Mouse (Mus musculus): Measurements from ENCODE around the gene Dnajb5.

Gene Dnajb5

DNA sequence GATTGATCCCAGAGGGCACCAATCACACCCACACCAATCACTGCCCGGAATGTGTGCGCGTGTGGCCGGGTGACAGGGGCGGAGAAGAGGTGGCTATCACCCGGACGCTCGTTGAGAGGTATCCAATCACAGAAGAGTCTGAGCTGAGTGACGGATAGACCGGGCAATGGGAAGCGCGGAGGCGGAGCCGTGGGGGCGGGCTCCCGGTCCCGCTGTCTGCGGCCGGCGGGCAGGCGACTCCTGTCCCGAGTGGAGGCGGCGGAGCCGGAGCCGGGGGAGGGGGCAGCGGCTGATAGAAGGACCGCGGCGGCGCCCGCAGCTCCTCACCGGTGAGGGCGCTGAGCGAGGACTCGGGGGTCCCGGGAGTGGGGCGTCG lies at the start of gene Dnajb5:
Dnajb5 (plus strand) TSS at position 139 of the 376 bp plus-strand sequence.
- peak; percentile 86 to 89 for DNase-seq (ENCODE audit: low spot score in 2 of 2)

DNA sequence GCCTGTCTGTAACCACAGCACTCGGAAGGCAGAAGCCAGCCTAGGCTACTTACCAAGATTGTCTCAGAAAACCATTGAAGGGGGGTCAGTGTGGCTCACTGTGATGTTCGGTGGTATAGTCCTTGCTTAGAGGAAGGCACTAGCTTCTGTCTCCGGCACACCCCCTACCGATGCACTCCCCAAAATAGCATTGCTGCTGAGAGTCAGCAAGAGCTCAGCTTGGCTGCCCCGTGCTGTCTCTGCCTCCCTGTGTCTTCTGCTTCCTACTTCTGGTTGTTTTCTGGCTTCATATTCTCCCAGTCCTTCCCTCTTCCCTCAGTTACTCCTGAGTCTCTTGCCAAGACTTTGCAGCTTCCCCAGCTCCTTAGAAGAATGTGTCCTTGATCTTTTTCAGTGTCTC lies 48.7 kb upstream of the Dnajb5 start:
- no peak for DNase-seq (ENCODE audit: low spot score in 2 of 2)

DNA sequence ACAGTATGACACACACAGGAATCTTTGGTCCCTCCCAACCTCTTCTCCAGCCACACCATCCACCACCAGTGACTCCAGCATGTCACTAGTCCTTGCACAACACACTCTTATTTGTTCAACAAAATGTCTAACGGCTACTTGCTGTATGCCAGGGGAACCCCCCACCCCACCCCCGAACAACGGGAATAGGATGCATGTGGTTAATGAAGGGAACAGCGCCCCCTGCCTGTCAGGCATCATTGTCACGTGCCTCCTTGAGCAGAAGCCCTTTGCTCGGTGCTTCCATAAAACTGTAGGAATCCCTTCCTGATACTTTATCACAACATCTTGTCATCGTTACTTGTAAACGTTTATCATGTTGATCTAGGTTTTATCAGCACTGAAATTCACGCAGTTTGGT lies 47.4 kb upstream of the Dnajb5 start:
- DNase-seq (ENCODE audit: low spot score in 2 of 2) = peak in 1 of 2 experiments; percentile 21

DNA sequence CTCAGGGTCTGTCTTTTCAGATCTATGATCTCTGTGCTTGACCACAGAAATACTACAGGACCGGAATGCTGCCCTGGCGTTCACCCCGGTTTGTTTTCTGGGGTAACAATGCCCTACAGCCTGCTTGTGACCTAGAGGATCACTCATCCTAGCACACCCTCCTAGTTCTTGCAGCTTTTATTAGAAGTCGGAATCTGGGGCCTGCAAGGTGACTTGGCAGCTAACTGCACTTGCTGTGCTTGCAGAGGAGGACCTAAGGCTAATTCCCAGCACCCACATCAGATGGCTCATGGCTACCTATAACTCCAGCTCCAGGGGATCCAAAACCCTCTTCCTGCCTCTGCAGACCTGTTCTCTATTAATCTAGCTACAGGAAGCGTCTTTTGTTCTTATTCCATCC lies 46.9 kb upstream of the Dnajb5 start:
- DNase-seq (ENCODE audit: low spot score in 2 of 2) = no peak

DNA sequence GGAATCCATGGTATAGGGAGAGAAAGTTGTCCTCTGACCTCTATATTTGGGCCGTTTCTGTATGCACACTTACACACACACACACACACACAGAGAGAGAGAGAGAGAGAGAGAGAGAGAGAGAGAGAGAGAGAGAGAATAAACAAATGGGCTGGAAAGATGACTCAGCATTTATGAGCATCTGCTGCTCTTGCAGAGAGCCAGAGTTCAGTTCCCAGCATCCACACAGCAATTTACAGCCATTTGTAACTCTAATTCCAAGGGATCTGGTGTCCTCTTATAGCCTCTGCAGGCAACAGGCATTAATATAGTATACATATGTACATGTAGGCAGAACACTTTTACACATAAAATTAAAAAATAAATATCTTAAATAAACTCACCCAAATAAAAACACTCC lies 45.7 kb upstream of the Dnajb5 start:
- DNase-seq (ENCODE audit: low spot score in 2 of 2) = no peak

DNA sequence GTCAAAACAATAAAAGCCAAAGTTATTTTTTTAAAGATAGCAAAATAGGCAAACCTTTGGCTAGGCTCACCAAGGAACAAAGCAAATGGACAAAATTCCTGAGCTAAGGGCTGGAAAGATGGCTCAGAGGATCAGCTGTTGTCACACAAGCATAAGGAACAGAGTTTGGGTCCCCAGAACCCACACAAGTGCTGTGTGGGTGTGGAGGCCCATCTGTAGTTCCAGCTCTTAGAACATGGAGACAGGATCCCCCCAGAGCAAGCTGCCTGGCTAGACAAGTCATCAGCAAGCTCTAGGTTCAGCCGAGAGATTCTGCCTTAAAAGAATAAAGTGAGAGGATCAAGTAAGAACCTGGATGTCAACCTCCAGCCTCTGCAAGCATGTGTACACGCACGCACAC lies 45.1 kb upstream of the Dnajb5 start:
- no peak for DNase-seq (ENCODE audit: low spot score in 2 of 2)

DNA sequence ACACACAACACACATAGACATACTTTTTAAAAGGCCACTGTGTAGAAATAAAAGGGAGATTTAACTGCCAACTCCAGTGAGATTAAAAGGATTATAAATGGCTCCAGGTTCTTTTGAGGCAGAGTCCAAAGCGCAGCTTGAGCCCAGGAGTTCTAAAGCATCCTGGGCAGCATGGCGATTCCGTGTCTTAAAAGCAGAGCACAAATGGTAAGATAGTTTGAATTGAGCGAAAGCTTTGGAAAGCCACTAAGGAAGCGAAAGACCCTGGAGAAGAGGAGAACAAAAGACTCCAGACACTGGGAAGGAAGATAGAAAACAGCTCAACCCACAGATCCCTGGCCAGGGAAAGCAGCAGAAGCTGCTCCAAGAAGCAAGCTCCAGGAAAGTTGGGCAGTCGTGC lies 44.6 kb upstream of the Dnajb5 start:
- no peak for DNase-seq (ENCODE audit: low spot score in 2 of 2)

DNA sequence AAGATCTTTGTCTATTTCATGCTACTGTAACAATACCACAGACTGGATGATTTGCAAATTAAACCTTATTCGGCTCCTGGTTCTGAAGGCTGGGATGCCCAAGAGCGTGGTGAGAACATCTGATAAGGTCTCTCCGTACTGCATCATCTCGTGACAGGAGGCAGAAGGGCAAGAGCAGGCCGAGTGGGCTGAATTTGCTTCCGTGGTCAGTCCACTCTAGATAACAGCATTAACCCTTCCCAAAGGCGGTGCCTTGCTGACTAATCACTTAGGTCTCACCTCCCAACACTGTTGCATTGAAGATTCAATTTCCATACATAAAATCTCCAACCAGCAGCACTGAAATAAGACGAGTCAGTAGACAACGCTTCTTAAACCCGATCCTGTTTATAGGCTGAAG lies 36.2 kb upstream of the Dnajb5 start:
- DNase-seq (ENCODE audit: low spot score in 2 of 2) = no peak

DNA sequence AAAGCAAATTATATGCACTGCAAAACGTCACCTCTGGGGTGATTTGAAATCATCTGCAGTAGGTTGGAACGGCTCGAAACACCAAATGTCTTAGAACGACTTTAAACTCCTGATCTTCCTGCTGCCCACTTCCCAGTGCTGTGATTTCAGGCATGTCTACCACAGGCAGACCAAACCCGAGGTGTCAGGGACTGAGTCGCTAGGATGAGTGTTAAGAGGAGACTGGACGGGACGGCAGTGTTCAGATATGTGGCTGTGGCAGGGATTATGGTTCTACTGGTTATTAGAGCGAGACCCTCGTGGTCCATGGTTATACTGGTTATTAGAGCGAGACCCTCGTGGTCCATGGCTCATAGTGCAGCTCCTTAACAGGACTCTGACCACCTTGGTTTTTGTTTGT lies 34.3 kb upstream of the Dnajb5 start:
- DNase-seq (ENCODE audit: low spot score in 2 of 2) = no peak

DNA sequence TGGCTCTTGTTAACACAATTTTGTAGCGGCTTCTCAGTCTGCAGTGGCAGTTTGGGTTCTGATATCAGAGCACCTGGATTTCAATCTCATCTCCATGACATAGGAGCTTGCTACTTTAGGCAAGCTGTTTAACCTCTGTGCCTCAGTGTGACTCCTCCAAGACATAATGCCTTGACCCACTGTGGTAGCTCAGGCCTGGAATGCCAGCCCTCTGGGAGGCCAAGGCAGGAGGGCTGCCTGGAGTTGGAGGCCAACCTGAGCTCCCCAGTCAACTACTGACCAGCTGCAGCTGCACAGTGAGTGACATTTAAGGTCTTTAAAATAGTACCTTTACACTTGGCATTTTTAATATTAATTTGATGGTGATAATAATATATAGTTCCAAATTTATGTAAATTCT lies 33.6 kb upstream of the Dnajb5 start:
- no peak for DNase-seq (ENCODE audit: low spot score in 2 of 2)

DNA sequence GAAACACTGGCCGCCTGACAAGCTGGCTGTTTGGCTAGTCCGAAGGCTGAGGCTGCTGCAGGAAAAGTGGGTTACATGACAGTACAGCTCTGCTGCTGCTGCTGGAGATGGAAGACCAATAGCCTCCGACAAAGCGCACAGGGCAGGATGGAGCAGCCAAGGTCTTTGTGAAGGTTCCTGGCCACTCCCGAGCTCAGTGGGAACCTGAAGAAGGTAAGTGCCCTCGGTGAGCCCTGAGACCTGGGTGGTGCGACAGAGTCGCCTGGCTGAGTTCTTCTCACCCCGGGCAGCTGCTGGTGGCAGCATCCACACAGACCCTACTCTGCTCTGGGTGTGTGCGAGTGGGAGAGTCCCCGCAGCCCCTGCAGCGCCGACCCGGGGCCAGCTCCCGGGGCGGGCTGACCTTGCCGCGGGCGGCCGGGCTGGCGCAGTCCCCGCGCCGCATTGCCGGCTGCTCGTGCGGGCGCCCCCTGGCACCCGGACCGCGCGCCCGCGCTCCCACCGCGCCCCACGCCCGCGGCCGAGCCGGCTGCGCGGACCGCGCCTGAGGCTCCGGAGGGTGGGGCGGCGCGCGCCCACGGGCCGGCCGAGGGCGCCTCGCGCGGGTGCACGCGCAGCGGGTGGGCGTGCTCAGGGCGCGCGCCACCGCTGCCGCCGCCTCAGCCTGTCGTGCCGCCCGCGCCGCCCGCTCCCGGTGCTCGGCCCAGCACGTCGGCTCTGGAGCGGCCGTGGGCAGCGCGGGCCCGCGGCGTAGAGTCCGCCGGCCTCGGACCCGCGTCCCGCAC lies 32.8 kb upstream of the Dnajb5 start, which contains the start of gene Phf24:
Phf24 (plus strand) TSS at position 44 of the 785 bp plus-strand sequence.
- DNase-seq (ENCODE audit: low spot score in 2 of 2) = no peak

DNA sequence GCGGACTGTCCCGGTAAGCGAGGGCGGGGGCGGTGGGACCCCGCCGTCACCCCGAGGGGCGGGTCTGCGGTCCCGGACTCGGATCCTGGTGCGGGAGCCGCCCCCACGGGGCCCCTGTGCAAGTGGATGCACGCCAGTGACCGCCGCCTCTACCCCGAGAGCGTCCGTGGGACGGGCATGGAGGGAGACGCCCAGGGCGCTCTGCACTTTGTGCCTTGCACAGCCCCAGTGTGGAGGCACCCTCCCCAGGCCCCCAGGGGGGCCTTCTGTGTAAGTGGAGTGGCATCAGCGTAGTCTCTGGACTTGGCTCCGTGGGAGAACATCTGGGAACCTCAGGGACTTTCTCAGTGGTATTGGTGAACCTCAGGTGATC lies 32.2 kb upstream of the Dnajb5 start:
- no peak for DNase-seq (ENCODE audit: low spot score in 2 of 2)

DNA sequence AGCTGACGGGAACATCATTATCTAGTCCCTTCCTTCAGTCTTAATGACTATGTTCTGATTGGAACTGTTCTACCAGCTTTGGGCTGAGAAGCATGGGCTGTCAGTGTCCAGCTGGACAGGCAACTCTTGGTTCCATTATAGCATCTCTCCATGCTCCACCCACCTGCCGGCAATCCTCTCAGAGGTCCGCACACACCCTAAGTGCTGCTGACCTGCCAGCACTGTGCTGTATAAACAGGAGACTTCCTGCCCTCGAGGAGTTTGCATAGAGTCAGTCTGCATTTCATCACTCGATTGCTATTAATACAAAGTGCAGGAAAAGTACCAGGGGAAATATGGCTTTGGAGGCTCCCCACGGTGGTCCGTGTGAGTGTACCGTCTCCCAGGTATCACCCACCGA lies 28.9 kb upstream of the Dnajb5 start:
- DNase-seq (ENCODE audit: low spot score in 2 of 2) = no peak

DNA sequence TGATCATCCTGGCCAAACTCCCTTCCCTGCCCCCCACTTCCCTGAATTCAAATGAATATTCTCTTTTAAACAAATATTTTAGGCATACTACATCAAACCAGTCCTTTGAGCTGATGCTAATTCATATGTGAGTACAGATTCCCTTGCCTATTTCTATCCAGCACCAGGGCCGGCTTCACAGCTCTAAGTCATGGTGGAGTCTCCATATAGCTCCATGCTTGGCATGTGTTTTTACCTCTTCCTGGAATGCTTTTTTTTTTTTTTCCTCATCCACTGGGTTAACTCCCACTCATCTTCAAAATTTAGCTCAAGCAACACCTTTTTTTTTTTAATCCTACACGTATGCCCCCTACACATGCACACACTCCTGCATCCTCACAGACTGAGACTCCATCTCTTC lies 28.1 kb upstream of the Dnajb5 start:
- no peak for DNase-seq (ENCODE audit: low spot score in 2 of 2)

DNA sequence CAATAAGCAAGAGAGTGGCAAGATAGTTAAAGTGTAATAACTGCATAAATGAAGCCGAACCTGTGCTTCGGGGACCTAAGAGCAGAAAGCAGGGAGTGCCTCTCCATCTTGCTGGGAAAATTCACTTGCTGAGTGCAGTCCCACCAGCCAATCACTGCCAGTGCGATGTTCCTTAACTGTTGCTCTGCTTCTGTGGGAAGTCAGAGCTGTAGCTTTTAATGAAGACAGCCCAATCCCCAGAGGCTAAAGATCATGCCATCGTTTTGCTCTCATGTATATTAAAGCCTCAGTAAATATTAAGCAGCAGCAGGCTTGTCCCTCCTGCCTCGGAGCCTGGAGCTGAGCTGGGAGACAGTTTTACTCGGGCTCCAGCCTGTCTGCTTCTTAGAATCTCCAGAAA lies 27.6 kb upstream of the Dnajb5 start:
- DNase-seq (ENCODE audit: low spot score in 2 of 2) = no peak

DNA sequence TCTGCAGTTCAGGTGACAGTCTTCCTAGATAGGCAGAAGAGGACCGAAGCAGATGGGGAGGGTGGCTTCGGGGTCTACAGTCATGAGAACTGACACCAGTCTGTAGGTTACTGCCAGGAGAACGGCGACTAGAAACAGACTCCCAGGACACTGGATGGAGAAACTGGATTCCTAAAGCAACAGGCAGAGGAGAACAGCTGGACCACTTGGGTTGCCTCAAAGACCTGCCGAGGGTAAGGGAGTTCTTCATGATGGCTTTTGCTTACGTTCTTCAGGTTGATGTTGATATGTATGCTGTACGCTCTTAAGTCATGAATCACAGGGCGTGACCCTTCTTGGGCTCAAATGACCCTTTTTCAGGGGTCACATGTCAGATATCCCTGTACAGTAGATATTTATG lies 27.2 kb upstream of the Dnajb5 start:
- DNase-seq (ENCODE audit: low spot score in 2 of 2) = no peak

DNA sequence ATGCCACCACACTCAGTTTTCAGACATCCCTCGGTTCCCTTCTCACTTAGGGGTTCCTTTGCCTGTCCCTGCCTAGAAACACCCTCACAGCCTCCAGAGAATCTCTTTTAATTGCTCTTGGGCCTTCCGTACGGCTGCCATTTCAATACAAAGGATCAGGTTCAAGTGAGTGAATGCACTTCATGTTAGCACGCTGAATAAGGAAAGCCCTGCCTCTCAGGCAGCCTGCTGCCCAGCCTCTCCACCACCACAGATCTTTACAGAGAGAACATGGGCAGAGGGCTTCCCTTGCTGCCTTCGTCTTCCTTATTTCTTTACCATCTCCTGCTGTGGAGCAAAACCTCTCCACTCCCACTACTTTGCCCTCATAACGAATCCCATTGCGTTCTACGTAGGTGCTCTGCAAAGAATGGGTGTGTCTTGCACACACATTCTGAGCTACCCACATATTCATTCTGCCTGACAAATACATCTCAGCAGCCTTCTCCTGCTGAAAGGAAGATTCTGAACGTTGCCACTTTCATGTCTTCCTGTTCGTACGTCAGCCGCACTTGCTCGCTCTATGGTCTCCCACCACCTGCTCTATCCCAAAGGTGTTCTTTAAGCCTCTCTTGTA lies 25.4 kb upstream of the Dnajb5 start:
- DNase-seq (ENCODE audit: low spot score in 2 of 2) = no peak

DNA sequence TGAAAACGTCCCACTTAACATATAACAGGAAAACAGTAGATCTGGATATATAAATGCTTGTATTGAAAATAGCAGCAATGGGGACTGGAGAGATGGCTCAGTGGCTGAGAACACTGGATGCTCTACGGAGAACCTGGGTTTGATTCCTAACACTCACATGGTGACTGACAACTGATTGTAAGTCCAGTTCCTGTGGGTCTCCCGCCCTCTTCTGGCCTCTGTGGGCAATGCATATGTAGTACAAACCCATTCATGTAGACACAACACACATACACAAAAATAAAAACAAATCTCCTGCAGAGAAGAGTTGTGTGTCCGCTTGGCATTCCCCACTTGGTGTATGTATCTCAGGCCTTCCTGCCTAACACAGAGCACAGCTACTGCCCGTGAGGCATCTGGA lies 21.4 kb upstream of the Dnajb5 start:
- no peak for DNase-seq (ENCODE audit: low spot score in 2 of 2)

DNA sequence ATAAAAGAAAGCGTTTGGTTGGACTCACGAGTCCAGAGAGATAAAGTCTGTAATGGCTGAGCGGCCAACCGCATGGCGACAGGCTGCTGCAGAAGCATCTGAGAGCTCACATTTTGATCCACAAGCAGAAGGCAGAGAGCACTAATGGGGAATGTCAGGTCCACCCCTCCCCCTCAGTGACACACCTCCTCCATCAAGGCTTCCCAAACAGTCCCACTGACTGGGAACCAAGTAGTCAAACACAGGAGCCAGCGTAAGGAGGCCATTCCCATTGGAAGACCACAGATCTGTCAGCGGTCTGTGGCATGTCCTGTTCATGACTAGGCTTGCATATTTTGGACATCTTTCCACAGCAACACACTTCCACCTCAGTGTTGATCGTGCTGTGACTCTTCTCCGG lies 20.7 kb upstream of the Dnajb5 start:
- DNase-seq (ENCODE audit: low spot score in 2 of 2) = no peak

DNA sequence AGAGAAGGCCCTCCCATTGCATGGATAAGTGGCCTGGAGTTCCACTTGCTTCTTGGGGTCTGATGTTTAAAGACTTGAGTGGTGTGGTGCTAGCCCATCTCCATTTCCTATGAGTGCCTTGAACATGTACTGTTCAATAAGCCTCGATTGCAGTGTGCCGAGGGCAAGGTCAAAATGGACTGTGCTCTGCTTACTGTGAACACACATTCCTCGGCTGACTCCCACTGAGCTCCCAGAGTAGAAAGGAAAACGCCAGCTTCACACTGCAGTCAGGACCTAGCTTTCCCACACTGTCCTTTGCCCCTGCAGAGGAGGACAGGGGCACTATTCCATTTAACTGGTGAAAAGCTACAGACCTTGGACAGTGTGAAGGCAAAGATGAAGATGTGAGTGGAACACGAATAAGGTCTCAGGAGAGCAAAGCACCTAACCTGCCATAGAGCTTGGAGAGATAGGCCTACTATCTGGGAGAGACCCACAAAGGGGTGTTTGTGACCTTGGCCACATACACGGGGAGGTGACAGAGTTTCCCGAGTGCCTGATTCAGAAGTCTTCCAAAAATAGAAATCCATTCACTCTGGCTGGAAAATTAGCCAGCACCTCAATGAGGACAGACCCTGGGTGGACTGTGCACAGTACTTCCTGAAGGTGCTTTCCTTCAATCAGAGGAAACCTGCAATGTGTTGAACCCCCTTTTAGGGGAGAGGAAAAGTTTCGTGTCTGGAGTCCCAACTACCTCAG lies 17.2 kb upstream of the Dnajb5 start:
- no peak for DNase-seq (ENCODE audit: low spot score in 2 of 2)

DNA sequence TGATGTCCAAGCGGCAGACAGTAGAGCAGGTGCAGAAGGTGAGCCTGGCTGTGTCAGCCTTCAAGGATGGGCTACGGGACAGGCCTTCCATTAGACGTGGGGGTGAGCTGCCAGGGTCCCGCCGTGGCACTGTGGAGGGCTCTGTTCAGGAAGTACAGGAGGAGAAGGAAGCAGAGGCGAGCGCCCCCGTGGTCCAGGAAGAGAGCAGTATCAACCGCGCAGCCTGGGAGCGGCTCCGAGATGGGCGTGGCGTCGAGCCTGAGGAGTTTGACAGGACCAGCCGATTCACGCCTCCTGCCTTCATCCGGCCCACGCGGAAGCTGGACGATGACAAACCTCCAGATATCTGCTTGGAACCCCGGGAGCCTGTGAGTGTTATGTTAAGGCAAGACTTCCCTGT lies 16.0 kb upstream of the Dnajb5 start:
- no peak for DNase-seq (ENCODE audit: low spot score in 2 of 2)

DNA sequence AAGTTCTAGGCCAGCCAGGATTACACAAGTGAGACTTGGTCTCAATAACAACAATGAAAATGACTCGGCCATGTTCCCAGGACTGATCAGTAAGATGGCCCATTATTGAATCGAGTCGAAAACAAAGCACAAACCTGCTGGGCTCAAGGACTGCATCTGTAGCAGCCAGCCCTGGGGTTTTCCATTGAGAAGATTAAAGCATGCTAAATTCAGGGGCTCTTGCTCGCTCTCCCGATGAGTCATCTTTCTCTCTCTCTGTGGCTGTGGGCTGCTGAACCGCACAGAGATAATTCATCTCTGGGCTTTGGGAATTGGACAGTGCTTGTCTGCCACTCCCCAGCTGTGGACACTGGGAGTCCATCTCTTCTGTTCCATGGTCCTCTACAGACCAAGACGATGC lies 8.2 kb upstream of the Dnajb5 start:
- DNase-seq (ENCODE audit: low spot score in 2 of 2) = no peak

DNA sequence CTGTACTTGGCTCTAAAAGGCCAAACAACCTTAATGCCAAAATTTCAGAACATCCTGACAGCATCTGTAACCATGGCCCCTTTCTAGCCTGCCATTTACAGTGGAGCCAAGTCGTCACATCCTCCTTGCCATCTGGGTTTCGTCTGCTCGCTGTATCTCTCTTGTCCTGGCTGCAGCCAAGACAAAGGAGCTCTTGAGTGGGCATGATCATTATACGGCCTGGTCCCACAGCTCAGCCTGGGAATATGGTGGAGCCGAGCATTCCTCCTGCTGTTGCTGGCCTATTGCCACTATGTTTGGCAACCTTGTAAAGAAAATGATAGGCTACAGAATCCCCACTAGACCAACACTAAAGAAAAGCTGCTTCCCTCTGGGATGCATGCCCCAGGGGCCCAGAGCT lies 6.3 kb upstream of the Dnajb5 start:
- DNase-seq (ENCODE audit: low spot score in 2 of 2) = no peak
